Mouse (Mus musculus) liver, embryonic 13.5 days (tissue): Measurements from ENCODE around the gene Prss34. TPM values are rescaled to one million over a fixed set of nuclear protein-coding genes. Genes with fewer than 3 reads are reported as not detected.

Experiments used
- ATAC-seq: fragments of 200-750 bp; cut with Nextera tagmentation; 2 replicates; pipeline ENCODE4 v1.8.0; 2017; ENCODE audit warnings: low read depth, mild to moderate bottlenecking, moderate number of reproducible peaks, moderate library complexity
- DNase-seq: peaks from one replicate; pipeline ENCODE4 v3.0.0; 2022
- H3K27ac ChIP-seq: fragments of 300-500 bp; sonication (generic); 2 replicates; pipeline ENCODE4 v1.5.1; 2015; ENCODE audit warnings: moderate library complexity, mild to moderate bottlenecking, inconsistent platforms
- H3K27me3 ChIP-seq: fragments of 300-500 bp; sonication (generic); 2 replicates; pipeline ENCODE4 v1.6.1; 2015; ENCODE audit warnings: mild to moderate bottlenecking, inconsistent platforms
- H3K36me3 ChIP-seq: fragments of 300-500 bp; sonication (generic); 2 replicates; pipeline ENCODE4 v1.6.1; 2015; ENCODE audit warnings: mild to moderate bottlenecking, inconsistent platforms
- H3K4me1 ChIP-seq: fragments of 300-500 bp; sonication (generic); replicated peaks from 2 replicates; pipeline ENCODE4 v1.6.1; 2015; ENCODE audit warnings: inconsistent platforms
- H3K4me2 ChIP-seq: fragments of 300-500 bp; sonication (generic); 2 replicates; pipeline ENCODE4 v1.6.1; 2015; ENCODE audit warnings: inconsistent platforms, mild to moderate bottlenecking, moderate library complexity
- H3K4me3 ChIP-seq: fragments of 300-500 bp; sonication (generic); replicated peaks from 2 replicates; pipeline ENCODE4 v1.5.1; 2015; ENCODE audit warnings: mild to moderate bottlenecking, inconsistent platforms
- H3K9ac ChIP-seq: fragments of 300-500 bp; sonication (generic); 2 replicates; pipeline ENCODE4 v1.6.1; 2015; ENCODE audit warnings: mild to moderate bottlenecking, inconsistent platforms
- H3K9me3 ChIP-seq: fragments of 300-500 bp; sonication (generic); replicated peaks from 2 replicates; pipeline ENCODE4 v1.6.1; 2016; ENCODE audit warnings: inconsistent platforms
- WGBS: fragments of 180-500 bp; shearing (Covaris S2); methylation state at CpG from one replicate; pipeline ENCODE4 v1.1.7; 2015; ENCODE audit not compliant: insufficient replicate concordance; 5-methylcytosine and 5-hydroxymethylcytosine counted together
- polyA plus RNA-seq: library from polyadenylated mRNA; unstranded; fragments of >200 nt; fragmentation: Nextera tagmentation; extraction: Ambion mirVana; gene quantifications from 2 replicates; pipeline ENCODE4 v1.2.1, GENCODE M21; 2015

Gene Prss34
- polyA plus RNA-seq, 1 experiment from 2014 or later, result 1.2 TPM

DNA sequence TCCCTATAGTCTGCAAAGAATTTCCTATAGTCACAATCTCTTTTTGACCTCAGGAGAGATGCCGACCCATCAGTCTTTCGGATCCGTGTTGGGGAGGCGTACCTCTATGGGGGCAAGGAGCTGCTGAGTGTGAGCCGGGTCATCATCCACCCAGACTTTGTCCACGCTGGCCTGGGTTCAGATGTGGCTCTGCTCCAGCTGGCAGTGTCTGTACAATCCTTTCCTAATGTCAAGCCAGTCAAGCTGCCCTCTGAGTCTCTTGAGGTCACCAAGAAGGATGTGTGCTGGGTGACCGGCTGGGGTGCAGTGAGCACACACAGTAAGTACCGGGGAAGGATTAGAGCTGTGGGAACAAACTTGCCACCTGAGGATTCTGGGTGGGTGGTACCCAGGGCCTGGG, 22.6 kb downstream of the Prss34 start:
- Histone ChIP-seq H3K36me3 (no peaks in the 10 kb centered on the region), H3K27ac (no peak overlapping the region), H3K4me2 (no peak overlapping the region), H3K27me3 (peaks cover 14% of the 10 kb centered on the region; the same call in 1 of the 2 replicates), H3K4me3 (no peak overlapping the region), H3K4me1 (peaks cover 6% of the 10 kb centered on the region; the same call in 1 of the 2 replicates), H3K9me3 (no peaks in the 10 kb centered on the region), H3K9ac (no peak overlapping the region)
- DNase-seq (no peak), ATAC-seq (no peak)
- 85% methylated on average over 8 of the region's 8 CpGs for WGBS

DNA sequence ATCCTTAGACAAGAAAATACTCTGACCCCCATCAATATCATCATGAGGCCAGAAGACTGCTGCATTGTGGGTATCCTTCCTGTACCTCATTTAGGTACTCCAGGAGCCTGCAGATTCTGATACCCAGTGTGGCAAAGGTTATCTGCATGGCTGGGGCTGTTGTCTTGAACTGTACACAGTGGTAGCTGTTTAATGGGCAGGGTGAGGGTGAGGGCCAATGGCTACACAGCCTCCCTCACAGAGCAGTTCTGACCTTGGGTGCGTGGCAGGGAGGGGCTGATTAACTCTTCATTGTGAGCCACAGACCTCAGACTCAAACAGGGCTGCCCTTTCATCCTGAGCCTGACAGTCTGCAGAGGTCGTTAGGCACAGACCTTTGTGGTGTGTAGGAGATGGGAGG, 24.7 kb downstream of the Prss34 start:
- ATAC-seq, result peak; percentile 73

DNA sequence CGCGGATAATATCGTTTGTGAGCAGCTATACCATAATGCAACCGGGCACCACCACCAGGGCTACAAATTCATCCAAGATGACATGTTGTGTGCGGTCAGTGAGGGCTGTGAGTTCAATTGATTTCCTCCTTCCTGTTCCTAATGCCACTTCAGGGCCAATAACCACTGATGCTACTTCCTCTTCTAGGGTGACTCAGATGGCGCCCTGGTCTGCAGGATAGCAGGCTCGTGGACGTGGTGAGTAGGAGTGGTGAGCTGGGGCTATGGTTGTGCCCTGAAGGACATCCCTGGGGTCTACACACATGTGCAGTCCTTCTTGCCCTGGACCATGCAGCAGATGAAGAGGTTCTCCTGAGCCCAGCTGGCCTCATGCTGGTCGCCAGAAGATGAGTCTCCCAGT, 34.1 kb downstream of the Prss34 start:
- Histone ChIP-seq H3K27ac (no peak overlapping the region), H3K36me3 (no peaks in the 10 kb centered on the region), H3K4me3 (no peak overlapping the region), H3K4me1 (no peaks in the 10 kb centered on the region), H3K9ac (no peak overlapping the region), H3K4me2 (no peak overlapping the region), H3K9me3 (no peaks in the 10 kb centered on the region), H3K27me3 (peaks cover 14% of the 10 kb centered on the region)
- ATAC-seq (no peak), DNase-seq (no peak)
- WGBS, result 16% methylated on average over 9 of the region's 9 CpGs

More for the DNA sequence above, 24.7 kb downstream of the Prss34 start:
- H3K36me3 ChIP-seq, result no peaks in the 10 kb centered on the region
- peaks cover 6% of the 10 kb centered on the region; the same call in 1 of the 2 replicates for H3K4me1 ChIP-seq
- 22% methylated on average over 2 of the region's 2 CpGs for WGBS
- H3K27ac ChIP-seq, result no peak overlapping the region
- no peak overlapping the region for H3K4me2 ChIP-seq
- no peak overlapping the region for H3K4me3 ChIP-seq
- no peak for DNase-seq
- peaks cover 14% of the 10 kb centered on the region; the same call in 1 of the 2 replicates for H3K27me3 ChIP-seq
- H3K9ac ChIP-seq, result no peak overlapping the region
- no peaks in the 10 kb centered on the region for H3K9me3 ChIP-seq

DNA sequence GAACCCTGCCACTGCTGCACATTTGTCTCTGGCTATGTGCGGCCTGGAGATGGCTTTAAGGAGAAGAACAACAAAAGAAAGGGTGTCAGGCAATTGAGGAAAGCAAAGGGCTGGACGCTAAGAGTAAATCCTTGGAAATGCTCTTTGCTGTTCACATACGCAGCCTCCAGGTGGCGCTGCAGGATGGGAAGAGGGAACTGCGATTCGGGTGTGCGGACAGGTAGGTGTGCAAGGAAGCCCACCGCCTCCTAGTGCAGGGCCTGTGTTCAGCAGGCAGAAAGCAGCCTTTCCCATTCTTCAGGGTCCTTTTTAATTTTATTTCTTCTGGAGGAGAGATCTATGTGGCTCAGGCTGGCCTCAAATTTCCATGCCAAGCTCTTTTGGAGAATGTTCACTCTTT, 35.7 kb downstream of the Prss34 start:
- Histone ChIP-seq H3K27me3 (peaks cover 14% of the 10 kb centered on the region), H3K9ac (no peak overlapping the region), H3K4me3 (no peak overlapping the region), H3K27ac (no peak overlapping the region), H3K9me3 (no peaks in the 10 kb centered on the region), H3K4me2 (no peak overlapping the region), H3K36me3 (no peaks in the 10 kb centered on the region), H3K4me1 (no peaks in the 10 kb centered on the region)
- no peak for ATAC-seq
- WGBS, result 3% methylated on average over 8 of the region's 8 CpGs
- peak; percentile 14 for DNase-seq

DNA sequence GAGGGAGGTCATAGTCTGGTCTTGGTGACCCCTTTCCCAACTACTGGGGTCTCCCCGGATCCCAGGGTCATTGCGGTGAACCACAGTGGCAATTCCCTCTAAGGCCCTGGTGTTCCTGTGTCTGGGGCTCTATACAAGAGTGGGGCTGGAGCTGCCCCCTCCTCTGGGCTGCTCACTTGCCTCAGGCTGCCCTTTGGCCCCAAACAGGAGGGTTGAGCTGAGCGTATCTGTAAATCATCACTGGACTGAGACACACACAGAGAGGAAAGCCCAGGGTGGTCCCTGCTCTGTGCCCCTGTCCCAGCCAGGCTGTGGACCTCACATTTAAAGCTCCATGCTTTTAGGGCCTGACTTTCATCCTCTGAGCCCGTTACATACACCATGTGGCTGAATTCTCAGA, 40.0 kb downstream of the Prss34 start:
- DNase-seq (no peak), ATAC-seq (peak; percentile 69)
- no peaks in the 10 kb centered on the region for H3K9me3 ChIP-seq
- H3K4me1 ChIP-seq, result no peaks in the 10 kb centered on the region; the same call in 1 of the 2 replicates
- H3K36me3 ChIP-seq, result no peaks in the 10 kb centered on the region
- H3K27me3 ChIP-seq, result peaks cover 10% of the 10 kb centered on the region
- H3K4me3 ChIP-seq, result no peak overlapping the region
- no peak overlapping the region for H3K9ac ChIP-seq
- 57% methylated on average over 4 of the region's 4 CpGs for WGBS
- no peak overlapping the region for H3K4me2 ChIP-seq
- H3K27ac ChIP-seq, result peak overlapping the region; percentile 29

DNA sequence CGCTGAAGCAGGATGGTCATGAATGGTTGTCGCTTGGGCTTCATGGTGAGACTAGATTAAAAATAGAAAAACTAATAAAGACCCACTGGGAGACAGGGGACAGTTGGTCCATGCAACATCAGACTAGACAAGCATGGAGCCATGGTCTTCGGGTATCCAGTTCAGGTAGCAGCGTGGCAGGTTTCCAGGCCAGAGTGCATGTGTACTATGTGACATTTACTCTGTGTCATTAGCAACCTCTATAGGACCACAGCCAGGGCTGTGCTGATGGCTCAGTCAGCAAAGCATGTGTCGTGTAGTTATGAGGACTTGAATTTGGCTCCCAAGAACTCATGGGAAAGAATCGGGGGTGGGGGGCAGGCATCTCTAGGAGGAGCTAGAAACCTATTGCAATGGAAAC, 41.8 kb downstream of the Prss34 start:
- no peak overlapping the region for H3K4me3 ChIP-seq
- WGBS, result 67% methylated on average over 6 of the region's 6 CpGs
- no peaks in the 10 kb centered on the region for H3K36me3 ChIP-seq
- DNase-seq, result no peak
- H3K4me1 ChIP-seq, result no peaks in the 10 kb centered on the region; the same call in 1 of the 2 replicates
- no peak overlapping the region for H3K9ac ChIP-seq
- ATAC-seq, result peak; percentile 21; the same call in 1 of the 2 replicates
- no peak overlapping the region for H3K27ac ChIP-seq
- H3K9me3 ChIP-seq, result no peaks in the 10 kb centered on the region
- H3K27me3 ChIP-seq, result no peaks in the 10 kb centered on the region
- H3K4me2 ChIP-seq, result no peak overlapping the region

DNA sequence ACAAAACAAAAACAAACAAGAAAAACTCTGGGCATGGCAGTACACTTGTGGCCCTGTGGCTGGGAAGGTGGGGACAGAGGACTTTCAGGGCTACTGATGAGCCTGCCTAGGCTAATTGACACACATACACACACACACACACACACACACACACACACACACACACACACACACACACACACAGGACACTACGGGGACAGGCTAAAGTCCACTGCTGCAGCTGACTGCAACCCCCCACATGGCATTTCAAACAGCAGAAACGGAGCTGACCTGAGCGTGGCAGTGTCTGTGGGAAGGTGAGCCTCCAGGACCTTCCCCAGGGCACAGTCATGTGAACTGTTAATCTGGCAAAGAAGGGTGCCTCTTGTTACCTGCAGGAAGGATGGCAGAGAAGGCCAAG, 43.3 kb downstream of the Prss34 start:
- H3K4me1 ChIP-seq, result no peaks in the 10 kb centered on the region; the same call in 1 of the 2 replicates
- no peaks in the 10 kb centered on the region for H3K27me3 ChIP-seq
- DNase-seq (no peak), ATAC-seq (peak; percentile 54)
- WGBS, result 42% methylated on average over 3 of the region's 3 CpGs
- H3K27ac ChIP-seq, result no peak overlapping the region
- no peak overlapping the region for H3K9ac ChIP-seq
- no peaks in the 10 kb centered on the region for H3K9me3 ChIP-seq
- no peak overlapping the region for H3K4me2 ChIP-seq
- no peaks in the 10 kb centered on the region for H3K36me3 ChIP-seq
- H3K4me3 ChIP-seq, result no peak overlapping the region

DNA sequence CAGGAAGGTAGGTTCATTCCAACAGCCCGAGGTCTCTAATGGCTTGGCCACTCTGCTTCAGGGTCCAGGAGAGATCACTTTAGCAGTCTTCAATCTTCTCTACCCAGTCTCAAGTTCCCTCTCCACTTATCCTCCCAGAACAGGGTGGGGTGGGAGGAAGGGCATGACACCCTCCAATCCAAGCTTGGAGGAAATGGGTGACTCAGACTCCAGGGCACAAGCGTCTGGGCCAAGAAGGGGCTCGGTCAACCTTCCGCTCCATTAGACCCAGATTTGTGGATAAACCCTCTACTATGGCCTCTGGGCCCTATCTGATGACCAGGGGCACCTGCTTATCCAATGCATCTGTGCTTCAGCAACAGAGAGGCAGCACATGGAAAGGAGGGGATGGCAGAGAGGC, 47.3 kb downstream of the Prss34 start, which contains the start of gene Tpsab1:
Tpsab1 (minus strand) TSS at position 101 of the 400 bp plus-strand sequence.
- ATAC-seq (no peak), DNase-seq (no peak)
- no peaks in the 10 kb centered on the region for H3K9me3 ChIP-seq
- H3K9ac ChIP-seq, result no peak within 1 kb of the TSS
- no peaks in the 10 kb centered on the region for H3K27me3 ChIP-seq
- no peak within 1 kb of the TSS for H3K27ac ChIP-seq
- no peak within 1 kb of the TSS for H3K4me2 ChIP-seq
- H3K4me1 ChIP-seq, result no peaks in the 10 kb centered on the region
- no peaks in the 10 kb centered on the region for H3K36me3 ChIP-seq
- WGBS, result 66% methylated on average over 4 of the region's 4 CpGs
- H3K4me3 ChIP-seq, result no peak within 1 kb of the TSS

Other genes starting within 250 kb of the Prss34 start
- 5.2 and 5.6 TPM in 2 replicates for gene Tmem204, start 214.8 kb upstream of the Prss34 start, polyA plus RNA-seq
- 16.3 and 18.2 TPM in 2 replicates for gene Telo2, start 182.4 kb upstream of the Prss34 start, polyA plus RNA-seq
- 0.09 TPM in 1 of 2 replicates, not detected in the other for gene Ptx4, start 177.6 kb upstream of the Prss34 start, polyA plus RNA-seq
- gene Clcn7, start 165.0 kb upstream of the Prss34 start, polyA plus RNA-seq, result 9.1 and 12.8 TPM in 2 replicates
- not detected in 2 replicates for gene Ccdc154, start 135.9 kb upstream of the Prss34 start, polyA plus RNA-seq
- not detected in 2 replicates for gene Gm38655, start 122.9 kb upstream of the Prss34 start, polyA plus RNA-seq
- 23.8 and 27.3 TPM in 2 replicates for gene BC003965, start 113.8 kb upstream of the Prss34 start, polyA plus RNA-seq
- 14.4 and 18.0 TPM in 2 replicates for gene Unkl, start 110.0 kb upstream of the Prss34 start, polyA plus RNA-seq
- 21.4 and 21.5 TPM in 2 replicates for gene Gnptg, start 58.3 kb upstream of the Prss34 start, polyA plus RNA-seq
- gene Tsr3, start 58.2 kb upstream of the Prss34 start, polyA plus RNA-seq, result 24.2 and 27.6 TPM in 2 replicates
- 0.12 and 0.25 TPM in 2 replicates for gene Baiap3, start 42.0 kb upstream of the Prss34 start, polyA plus RNA-seq
- gene Ube2i, start 23.8 kb upstream of the Prss34 start, polyA plus RNA-seq, result 333 and 391 TPM in 2 replicates
- not detected in 2 replicates for gene Prss28, start 10.3 kb downstream of the Prss34 start, polyA plus RNA-seq
- not detected in 2 replicates for gene Prss29, start 20.3 kb downstream of the Prss34 start, polyA plus RNA-seq
- gene Tpsab1, start 47.2 kb downstream of the Prss34 start, polyA plus RNA-seq, result not detected in 2 replicates
- gene Tpsb2, start 67.9 kb downstream of the Prss34 start, polyA plus RNA-seq, result 0.25 TPM in 1 of 2 replicates, not detected in the other
- gene Tpsg1, start 70.9 kb downstream of the Prss34 start, polyA plus RNA-seq, result 0.48 and 0.81 TPM in 2 replicates
- 0.39 and 0.66 TPM in 2 replicates for gene Cacna1h, start 135.4 kb downstream of the Prss34 start, polyA plus RNA-seq
- not detected in 2 replicates for gene Tekt4, start 156.2 kb downstream of the Prss34 start, polyA plus RNA-seq
- gene Sstr5, start 198.9 kb downstream of the Prss34 start, polyA plus RNA-seq, result not detected in 2 replicates